Mouse (Mus musculus) cerebellum, adult 2 months (tissue): ENCODE measurements at regions not wholly inside any gene's neighbourhood (a gene's known extent, or its start where the extent isn't known, plus 50 kb on each side); places are given as distances from the start of the nearest gene placed in this dataset.

ENCODE experiments used
- CTCF ChIP-seq: fragments of 200-500 bp; IDR thresholded peaks from 2 replicates; pipeline ENCODE4 v1.5.1; 2011; ENCODE audit warnings: low read depth, mild to moderate bottlenecking, control low read depth, low read length, moderate library complexity, borderline replicate concordance; ENCODE audit not compliant: insufficient read depth
- POLR2A ChIP-seq: fragments of 200-500 bp; IDR thresholded peaks from 2 replicates; pipeline ENCODE4 v1.6.1; 2011; ENCODE audit warnings: low read length, control low read depth, borderline replicate concordance; ENCODE audit not compliant: insufficient read depth

DNA sequence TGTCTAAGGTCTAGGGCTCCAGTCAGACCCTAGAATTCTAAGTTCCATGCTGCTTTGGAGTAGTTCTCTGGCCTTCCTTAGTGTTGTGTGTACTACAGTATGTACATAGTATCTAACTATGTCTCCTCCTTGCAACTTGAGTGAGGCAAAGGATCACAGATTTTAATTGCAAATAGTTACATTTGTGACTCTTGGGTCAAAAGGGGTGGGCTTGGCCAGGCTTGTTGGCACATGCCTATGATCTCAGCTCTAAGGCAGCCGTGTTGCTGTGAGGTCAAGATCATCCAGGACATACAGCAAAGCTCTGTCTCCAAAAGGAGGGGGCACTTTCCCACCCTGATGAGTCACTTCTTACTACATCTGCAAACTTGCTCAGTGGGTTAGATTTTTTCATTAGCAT, 89.8 kb upstream of the Cpm start:
- TF ChIP-seq CTCF (no peak), POLR2A (no peak)
